Mouse (Mus musculus) liver, adult 2 months (tissue): ENCODE measurements around the gene Stau1. TPM values are rescaled to one million over a fixed set of nuclear protein-coding genes. Genes with fewer than 3 reads are reported as not detected.

ENCODE experiments used
- DNase-seq: peaks from one replicate; pipeline ENCODE4 v3.0.0-alpha.2; 2011; ENCODE audit warnings: low read depth, low spot score; ENCODE audit errors: extremely low read depth
- H3K27ac ChIP-seq: fragments of 200-500 bp; replicated peaks from 2 replicates; pipeline ENCODE4 v1.5.1; 2012; ENCODE audit warnings: low read depth, mild to moderate bottlenecking, control low read depth, inconsistent platforms, low read length; ENCODE audit not compliant: insufficient read depth
- H3K27me3 ChIP-seq: fragments of 200-500 bp; 2 replicates; pipeline ENCODE4 v1.6.1; 2012; ENCODE audit warnings: mild to moderate bottlenecking, moderate library complexity, low read length, inconsistent platforms; ENCODE audit not compliant: control insufficient read depth, insufficient read depth
- H3K36me3 ChIP-seq: fragments of 200-500 bp; 2 replicates; pipeline ENCODE4 v1.6.1; 2012; ENCODE audit warnings: low read length, inconsistent platforms; ENCODE audit not compliant: control insufficient read depth, insufficient read depth
- H3K4me1 ChIP-seq: fragments of 200-500 bp; 2 replicates; pipeline ENCODE4 v1.6.1; 2011; ENCODE audit warnings: low read length; ENCODE audit not compliant: control insufficient read depth, insufficient read depth
- H3K4me3 ChIP-seq: fragments of 200-500 bp; 2 replicates; pipeline ENCODE4 v1.5.1; 2011; ENCODE audit warnings: low read depth, mild to moderate bottlenecking, control low read depth, low read length, moderate library complexity; ENCODE audit not compliant: insufficient read depth
- H3K79me2 ChIP-seq: fragments of 200-500 bp; 2 replicates; pipeline ENCODE4 v1.6.1; 2012; ENCODE audit warnings: inconsistent platforms, mild to moderate bottlenecking, low read length, moderate library complexity; ENCODE audit not compliant: control insufficient read depth, insufficient read depth
- H3K9ac ChIP-seq: fragments of 200-500 bp; 2 replicates; pipeline ENCODE4 v1.6.1; 2012; ENCODE audit warnings: low read depth, mild to moderate bottlenecking, control low read depth, inconsistent platforms, low read length
- CTCF ChIP-seq: fragments of 200-500 bp; IDR thresholded peaks from 2 replicates; pipeline ENCODE4 v1.5.1; 2011; ENCODE audit warnings: low read depth, low read length, control low read depth
- POLR2A ChIP-seq: fragments of 200-500 bp; IDR thresholded peaks from 2 replicates; pipeline ENCODE4 v1.6.1; 2011; ENCODE audit warnings: low read length, control low read depth; ENCODE audit not compliant: insufficient read depth; ENCODE audit errors: extremely low read depth
- WGBS: fragments of 180-500 bp; shearing (Covaris S2); methylation state at CpG from one replicate; pipeline ENCODE4 v1.1.7; 2018; 5-methylcytosine and 5-hydroxymethylcytosine counted together
- polyA plus RNA-seq: library from polyadenylated mRNA; depleted of rRNA; stranded (reverse); fragments of >200 nt; gene quantifications from 2 replicates; pipeline ENCODE4 v1.2.3, GENCODE M21; 2012
- total RNA-seq: library from RNA; depleted of rRNA; stranded (reverse); fragments of >200 nt; gene quantifications from 2 replicates; pipeline ENCODE4 v1.2.3, GENCODE M21; 2014

The Stau1 gene
- total and polyA plus RNA-seq, 2 experiments, result 23.8 to 25.1 TPM

DNA sequence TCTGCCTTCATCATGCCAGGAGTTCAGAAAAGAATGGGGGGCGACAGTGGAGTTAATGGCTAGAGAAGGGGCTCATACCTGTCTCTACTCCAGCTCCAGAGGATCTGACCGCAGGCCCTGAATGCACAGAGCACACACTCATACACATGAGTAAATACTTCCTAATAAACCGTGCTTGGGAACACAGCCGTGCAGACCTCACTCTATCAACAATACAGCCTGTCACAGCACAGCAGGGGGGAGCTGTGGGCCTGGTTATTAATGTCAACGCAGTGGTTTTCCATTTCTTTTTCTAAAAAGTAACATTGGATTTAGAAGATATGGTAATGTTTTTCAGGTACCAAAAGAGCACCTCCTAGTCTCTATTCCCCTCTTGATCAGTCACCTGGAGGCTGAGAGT, 61.7 kb downstream of the Stau1 start:
- Histone ChIP-seq H3K79me2 (no peaks in the 10 kb centered on the region), H3K27ac (no peak overlapping the region), H3K36me3 (peaks cover 47% of the 10 kb centered on the region), H3K9ac (no peak overlapping the region), H3K4me3 (no peak overlapping the region), H3K4me1 (no peaks in the 10 kb centered on the region), H3K27me3 (no peaks in the 10 kb centered on the region)
- DNase-seq, result no peak
- no peak for TF ChIP-seq CTCF
- no peak for TF ChIP-seq POLR2A
- WGBS, result 90% methylated on average over 5 of the region's 5 CpGs

DNA sequence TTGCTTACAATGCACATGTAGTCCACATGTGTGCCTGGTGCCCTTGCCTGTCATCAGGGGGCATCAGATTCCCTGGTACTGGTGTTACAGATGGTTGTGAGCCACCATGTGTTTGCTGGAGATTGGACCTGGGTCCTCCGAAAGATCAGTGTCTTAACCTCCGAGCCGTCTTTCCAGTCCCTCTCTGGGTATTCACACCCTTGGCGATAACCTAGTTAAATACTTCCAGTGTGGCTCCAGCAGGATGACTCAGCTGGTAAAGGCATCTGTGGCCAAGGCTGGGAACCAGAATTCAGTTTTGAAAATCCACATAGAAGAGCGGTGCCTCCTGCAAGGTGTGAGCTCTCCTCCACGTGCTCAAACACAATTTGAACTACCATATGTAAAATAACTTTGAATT, 62.2 kb downstream of the Stau1 start:
- Histone ChIP-seq H3K9ac (no peak overlapping the region), H3K36me3 (peaks cover 50% of the 10 kb centered on the region), H3K27me3 (no peaks in the 10 kb centered on the region), H3K79me2 (no peaks in the 10 kb centered on the region), H3K4me3 (no peak overlapping the region), H3K27ac (no peak overlapping the region), H3K4me1 (no peaks in the 10 kb centered on the region)
- DNase-seq, result no peak
- TF ChIP-seq CTCF, result no peak
- WGBS, result 96% methylated on average over 6 of the region's 6 CpGs

DNA sequence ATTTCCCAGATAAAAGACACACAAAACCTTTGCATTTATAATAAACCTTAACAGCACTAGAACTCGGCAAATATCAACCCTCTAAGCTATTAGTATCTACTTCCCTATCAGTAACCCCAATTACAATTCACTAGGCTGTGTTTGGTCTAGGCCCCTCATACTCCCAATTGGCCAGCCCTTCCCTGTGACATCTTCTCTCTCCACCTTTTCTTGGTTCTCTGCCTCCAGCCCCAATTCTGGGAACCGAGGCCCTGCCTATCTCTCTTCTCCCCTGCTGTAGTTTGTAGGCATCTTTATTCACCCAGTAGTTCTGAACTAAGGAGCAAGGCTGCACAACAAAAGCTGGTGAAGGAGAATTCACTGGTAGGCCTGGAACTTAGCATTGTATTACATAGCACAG, 72.1 kb downstream of the Stau1 start:
- peaks cover 51% of the 10 kb centered on the region for H3K36me3 ChIP-seq
- TF ChIP-seq POLR2A (no peak), CTCF (no peak)
- no peak for DNase-seq

DNA sequence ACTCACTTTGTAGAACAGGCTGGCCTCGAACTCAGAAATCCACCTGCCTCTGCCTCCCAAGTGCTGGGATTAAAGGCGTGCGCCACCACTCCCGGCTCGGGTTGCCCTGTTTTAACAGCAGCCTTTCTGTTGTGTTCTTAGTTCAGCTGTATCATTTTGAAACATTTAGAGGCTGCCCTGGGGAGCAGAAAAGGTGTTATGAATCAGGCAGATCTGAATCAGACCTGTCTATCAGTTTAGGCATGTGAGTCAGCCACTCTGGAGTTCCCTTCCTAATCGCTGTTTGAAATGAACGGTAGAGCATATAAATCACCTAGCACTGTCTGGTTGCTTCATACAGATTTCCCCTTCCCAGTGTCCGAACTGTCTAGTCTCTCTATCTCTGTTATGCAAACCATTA, 85.6 kb downstream of the Stau1 start:
- Histone ChIP-seq H3K4me1 (peaks cover 3% of the 10 kb centered on the region; the same call in 1 of the 2 replicates), H3K27me3 (no peaks in the 10 kb centered on the region), H3K79me2 (peaks cover 34% of the 10 kb centered on the region; the same call in 1 of the 2 replicates), H3K4me3 (no peak overlapping the region), H3K27ac (no peak overlapping the region), H3K36me3 (no peaks in the 10 kb centered on the region; the same call in 1 of the 2 replicates), H3K9ac (no peak overlapping the region)
- no peak for TF ChIP-seq CTCF
- no peak for TF ChIP-seq POLR2A
- 72% methylated on average over 8 of the region's 8 CpGs for WGBS
- DNase-seq, result no peak

More for the DNA sequence above, 72.1 kb downstream of the Stau1 start:
- H3K27me3 ChIP-seq, result no peaks in the 10 kb centered on the region
- H3K4me3 ChIP-seq, result no peak overlapping the region
- H3K4me1 ChIP-seq, result no peaks in the 10 kb centered on the region
- WGBS, result 90% methylated on average over 2 of the region's 2 CpGs
- H3K9ac ChIP-seq, result no peak overlapping the region
- no peak overlapping the region for H3K27ac ChIP-seq
- H3K79me2 ChIP-seq, result no peaks in the 10 kb centered on the region

DNA sequence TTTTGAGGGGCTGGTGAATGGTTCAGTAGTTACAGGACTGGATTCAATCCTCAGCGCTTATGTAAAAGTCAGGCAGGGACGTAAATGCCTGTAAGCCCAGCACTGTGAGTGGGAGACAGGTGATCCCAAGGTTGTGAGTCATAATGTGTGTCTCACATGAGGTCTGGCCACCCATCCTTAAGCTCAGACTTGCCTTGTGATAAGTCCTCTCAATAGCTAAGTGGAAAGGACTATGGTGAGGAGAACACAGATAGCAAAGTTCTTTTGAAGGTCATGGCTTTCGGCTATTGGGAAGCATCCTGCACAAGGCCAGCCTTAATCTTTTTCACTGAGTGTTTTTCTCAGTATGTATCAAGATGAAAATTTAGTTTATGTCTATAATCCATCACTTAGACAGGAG, 86.4 kb downstream of the Stau1 start:
- Histone ChIP-seq H3K4me3 (no peak overlapping the region), H3K27me3 (no peaks in the 10 kb centered on the region), H3K27ac (no peak overlapping the region), H3K36me3 (no peaks in the 10 kb centered on the region), H3K9ac (no peak overlapping the region), H3K79me2 (peaks cover 33% of the 10 kb centered on the region; the same call in 1 of the 2 replicates), H3K4me1 (peaks cover 7% of the 10 kb centered on the region)
- TF ChIP-seq CTCF (no peak), POLR2A (no peak)
- 94% methylated on average over 3 of the region's 3 CpGs for WGBS
- DNase-seq, result no peak

DNA sequence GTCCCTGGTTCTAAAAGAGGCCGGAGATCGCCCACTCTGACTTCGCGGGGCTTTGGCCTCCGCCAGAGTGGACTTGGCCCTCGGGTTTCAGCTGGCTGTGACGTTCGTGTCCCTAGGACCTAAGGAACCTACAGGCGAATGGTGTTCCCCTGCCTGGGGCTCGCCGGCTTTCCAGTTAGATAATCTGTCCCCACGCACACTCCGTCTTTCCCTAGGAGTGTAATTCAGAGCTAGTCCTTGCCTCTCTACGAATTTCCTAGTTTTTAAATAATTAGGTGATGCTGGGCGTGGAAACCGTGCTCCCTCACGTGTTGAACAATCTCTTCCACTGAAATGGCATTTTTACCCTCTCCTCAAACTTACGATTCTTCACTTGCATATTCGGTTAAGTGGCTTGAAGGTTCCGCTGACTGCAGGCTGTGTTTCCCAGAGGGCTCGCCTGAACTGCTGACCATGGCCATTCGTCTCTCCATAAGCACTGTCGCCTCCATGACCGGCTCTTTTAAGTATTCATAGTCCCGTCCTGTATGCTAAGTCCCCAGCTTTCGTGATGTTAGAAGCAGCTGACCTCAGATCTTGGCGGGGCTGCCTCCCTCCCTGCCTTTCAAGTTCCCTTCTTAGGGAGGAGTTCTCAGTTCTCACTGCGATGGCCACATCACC, 89.4 kb downstream of the Stau1 start:
- DNase-seq, result peak; percentile 16

More for the DNA sequence above, 89.4 kb downstream of the Stau1 start:
- H3K79me2 ChIP-seq, result peaks cover 20% of the 10 kb centered on the region; the same call in 1 of the 2 replicates
- WGBS, result under 1% methylated on average over 28 of the region's 28 CpGs
- no peaks in the 10 kb centered on the region for H3K36me3 ChIP-seq
- TF ChIP-seq CTCF (no peak), POLR2A (no peak)
- H3K4me3 ChIP-seq, result peak overlapping the region; percentile 90
- H3K27me3 ChIP-seq, result no peaks in the 10 kb centered on the region
- peak overlapping the region; percentile 84 for H3K9ac ChIP-seq
- H3K4me1 ChIP-seq, result peaks cover 7% of the 10 kb centered on the region
- H3K27ac ChIP-seq, result peak overlapping the region; percentile 84
